Mouse (Mus musculus): ENCODE measurements around the gene B4galt1. TPM values are rescaled to one million over a fixed set of nuclear protein-coding genes. Genes with fewer than 3 reads are reported as not detected.

B4galt1 gene
- polyA plus RNA-seq, 1 experiment from 2014 or later = 7.6 TPM

DNA sequence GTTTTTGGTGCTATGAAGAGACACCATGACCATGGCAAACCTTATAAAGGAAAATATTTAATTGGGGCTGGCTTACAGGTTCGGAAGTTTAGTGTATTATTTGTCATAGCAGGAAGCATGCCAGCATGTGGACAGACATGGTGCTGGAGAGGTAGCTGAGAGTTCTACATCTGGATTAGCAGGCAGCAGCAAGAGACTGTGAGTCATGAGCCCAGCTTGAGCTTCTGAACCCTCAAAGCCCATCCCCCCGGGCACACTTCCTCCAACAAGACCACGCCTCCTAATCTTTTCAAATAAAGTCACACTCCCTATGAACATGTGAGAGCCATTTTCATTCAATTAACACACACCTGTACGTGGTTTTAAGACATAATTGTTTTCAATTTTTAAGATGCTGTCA lies 77.4 kb downstream of the B4galt1 start:
- 77% methylated on average over 4 of the region's 4 CpGs for WGBS
- DNase-seq (no peak), ATAC-seq (ENCODE audit: low FRiP score, low TSS enrichment) (no peak)
- Histone ChIP-seq H3K4me3 (replicated peaks; ENCODE audit: low read depth, low read length) (no peak overlapping the region), H3K27me3 (ENCODE audit: control insufficient read depth, insufficient read depth, low read length) (no peaks in the 10 kb centered on the region), H3K4me2 (ENCODE audit: low read length) (no peak overlapping the region), H3K36me3 (ENCODE audit: control insufficient read depth, insufficient read depth, low read length) (no peaks in the 10 kb centered on the region), H3K9me3 (ENCODE audit: control insufficient read depth, low read length) (no peaks in the 10 kb centered on the region), H3K9ac (replicated peaks; ENCODE audit: low read length) (no peak overlapping the region), H3K4me1 (ENCODE audit: control insufficient read depth, insufficient read depth, low read length) (0 out of 2 replicates have a peak, but pooled peaks cover 4% of the 10 kb centered on the region), H3K27ac (replicated peaks; ENCODE audit: low read depth, low read length) (no peak overlapping the region)

DNA sequence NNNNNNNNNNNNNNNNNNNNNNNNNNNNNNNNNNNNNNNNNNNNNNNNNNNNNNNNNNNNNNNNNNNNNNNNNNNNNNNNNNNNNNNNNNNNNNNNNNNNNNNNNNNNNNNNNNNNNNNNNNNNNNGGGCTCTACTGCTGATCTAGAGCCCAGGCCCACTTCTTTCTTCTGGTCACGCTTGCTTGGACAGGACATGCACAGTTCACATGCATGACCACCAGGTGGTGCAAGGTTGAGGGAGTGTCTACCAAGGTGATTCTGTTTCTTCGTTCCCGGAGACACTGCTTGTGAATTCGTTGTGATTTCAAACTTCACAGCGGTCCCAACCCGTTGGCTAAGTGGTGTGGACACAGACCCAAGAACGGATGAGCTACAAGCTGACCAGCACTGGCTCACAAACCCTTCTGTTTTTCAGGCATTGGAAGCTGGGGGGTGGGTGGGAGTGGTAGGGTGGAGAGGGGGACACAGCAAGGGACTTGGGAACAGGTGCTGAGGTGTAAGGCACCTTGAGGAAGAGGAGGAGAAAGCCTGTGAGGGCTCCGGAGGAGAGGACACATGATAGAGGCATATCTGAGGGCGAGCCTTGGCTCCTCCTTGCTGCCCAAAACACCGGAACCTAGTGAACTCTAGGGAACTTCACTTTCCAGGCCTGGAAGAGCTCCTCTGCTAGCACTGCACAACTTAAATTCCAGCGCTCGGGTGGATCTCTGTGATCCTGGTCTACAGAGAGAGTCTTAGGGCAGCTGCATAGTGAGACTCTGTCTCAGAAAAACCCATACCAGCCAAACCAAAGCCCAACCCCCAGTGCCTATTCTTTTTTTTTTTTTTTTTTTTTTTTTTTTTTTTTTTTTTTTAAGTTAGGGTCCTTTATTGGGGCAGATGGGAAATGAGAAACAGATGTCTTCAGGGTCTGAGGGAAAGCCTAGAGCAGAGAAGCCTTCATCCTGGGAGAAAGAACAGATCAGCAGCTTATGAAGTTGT lies 79.2 kb downstream of the B4galt1 start:
- H3K4me2 ChIP-seq (ENCODE audit: low read length) = peak overlapping the region; percentile 40
- no peak overlapping the region for H3K4me3 ChIP-seq (replicated peaks; ENCODE audit: low read depth, low read length)
- H3K9ac ChIP-seq (replicated peaks; ENCODE audit: low read length) = no peak overlapping the region
- H3K27ac ChIP-seq (replicated peaks; ENCODE audit: low read depth, low read length) = no peak overlapping the region
- no peaks in the 10 kb centered on the region for H3K36me3 ChIP-seq (ENCODE audit: control insufficient read depth, insufficient read depth, low read length)
- H3K27me3 ChIP-seq (ENCODE audit: control insufficient read depth, insufficient read depth, low read length) = no peaks in the 10 kb centered on the region
- ATAC-seq (ENCODE audit: low FRiP score, low TSS enrichment) (peak; percentile 59; the same call in 1 of the 2 replicates), DNase-seq (peak; percentile 85)
- WGBS = 20% methylated on average over 12 of the region's 12 CpGs
- 0 out of 2 replicates have a peak, but pooled peaks cover 4% of the 10 kb centered on the region for H3K4me1 ChIP-seq (ENCODE audit: control insufficient read depth, insufficient read depth, low read length)
- H3K9me3 ChIP-seq (ENCODE audit: control insufficient read depth, low read length) = no peaks in the 10 kb centered on the region

DNA sequence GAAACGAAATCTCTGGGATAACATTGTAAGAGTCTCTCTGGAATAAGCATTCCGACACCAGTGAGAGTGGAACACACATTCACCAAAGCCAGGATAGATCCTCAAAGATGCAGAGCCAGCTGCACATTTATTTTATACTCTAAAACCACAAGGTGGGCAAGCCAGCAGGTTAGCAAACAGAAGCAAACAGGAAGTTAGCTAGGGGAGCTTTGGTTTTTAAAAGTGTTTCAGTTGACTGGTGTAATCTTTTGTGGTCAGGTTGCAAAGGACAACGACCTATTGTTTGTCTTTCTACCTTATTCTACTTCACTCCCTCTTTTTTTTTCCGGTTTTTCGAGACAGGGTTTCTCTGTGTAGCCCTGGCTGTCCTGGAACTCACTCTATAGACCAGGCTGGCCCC lies 93.9 kb downstream of the B4galt1 start:
- Histone ChIP-seq H3K27me3 (ENCODE audit: control insufficient read depth, insufficient read depth, low read length) (no peaks in the 10 kb centered on the region), H3K4me1 (ENCODE audit: control insufficient read depth, insufficient read depth, low read length) (0 out of 2 replicates have a peak, but pooled peaks cover 2% of the 10 kb centered on the region), H3K9ac (replicated peaks; ENCODE audit: low read length) (no peak overlapping the region), H3K4me3 (replicated peaks; ENCODE audit: low read depth, low read length) (no peak overlapping the region), H3K9me3 (ENCODE audit: control insufficient read depth, low read length) (no peaks in the 10 kb centered on the region), H3K27ac (replicated peaks; ENCODE audit: low read depth, low read length) (no peak overlapping the region), H3K36me3 (ENCODE audit: control insufficient read depth, insufficient read depth, low read length) (peaks cover 8% of the 10 kb centered on the region), H3K4me2 (ENCODE audit: low read length) (no peak overlapping the region)
- ATAC-seq (ENCODE audit: low FRiP score, low TSS enrichment) = no peak
- 62% methylated on average over 5 of the region's 5 CpGs for WGBS
- DNase-seq = no peak

DNA sequence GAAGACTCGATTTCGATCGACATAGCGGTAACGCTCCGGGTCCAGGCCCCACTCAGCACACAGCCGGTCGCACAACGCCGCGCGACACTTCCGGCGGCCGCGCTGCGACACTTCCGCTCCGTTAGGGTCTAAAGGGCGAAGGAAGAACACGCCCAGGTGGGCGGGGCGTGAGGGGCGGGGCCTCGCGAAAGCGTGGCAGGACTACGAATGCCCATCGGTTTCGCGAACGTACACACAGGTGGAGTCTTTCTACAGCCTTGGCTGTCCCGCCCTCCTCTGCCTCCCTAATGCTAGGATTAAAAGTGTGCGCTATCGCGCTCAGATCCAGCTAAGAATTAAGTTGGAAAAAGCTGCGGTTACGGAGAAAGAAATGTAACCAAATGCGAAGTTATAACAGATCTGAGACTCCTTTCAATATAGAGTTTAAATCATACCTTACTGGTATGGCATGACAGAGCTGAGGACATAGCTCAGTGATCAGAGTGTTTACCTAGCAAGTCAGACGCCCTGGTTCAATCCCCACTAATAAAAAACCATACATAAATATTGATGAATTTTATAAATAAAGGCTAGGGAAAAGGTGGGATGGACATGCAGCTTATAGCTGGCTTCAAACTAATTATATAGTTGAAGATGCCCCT lies 95.9 kb downstream of the B4galt1 start, which contains the start of gene Smu1:
TSS of gene Smu1 (minus strand) at position 144 of the 641 bp plus-strand sequence.
- Histone ChIP-seq H3K9me3 (ENCODE audit: control insufficient read depth, low read length) (no peaks in the 10 kb centered on the region), H3K27ac (replicated peaks; ENCODE audit: low read depth, low read length) (peak within 1 kb of the TSS; percentile 58), H3K4me1 (ENCODE audit: control insufficient read depth, insufficient read depth, low read length) (0 out of 2 replicates have a peak, but pooled peaks cover 2% of the 10 kb centered on the region), H3K4me3 (replicated peaks; ENCODE audit: low read depth, low read length) (peak within 1 kb of the TSS; percentile 93), H3K4me2 (ENCODE audit: low read length) (peak within 1 kb of the TSS; percentile 83), H3K9ac (replicated peaks; ENCODE audit: low read length) (peak within 1 kb of the TSS; percentile 74), H3K27me3 (ENCODE audit: control insufficient read depth, insufficient read depth, low read length) (no peaks in the 10 kb centered on the region), H3K36me3 (ENCODE audit: control insufficient read depth, insufficient read depth, low read length) (peaks cover 27% of the 10 kb centered on the region)
- ATAC-seq (ENCODE audit: low FRiP score, low TSS enrichment) (peak; percentile 99), DNase-seq (peak; percentile 99)
- under 1% methylated on average over 40 of the region's 40 CpGs for WGBS

DNA sequence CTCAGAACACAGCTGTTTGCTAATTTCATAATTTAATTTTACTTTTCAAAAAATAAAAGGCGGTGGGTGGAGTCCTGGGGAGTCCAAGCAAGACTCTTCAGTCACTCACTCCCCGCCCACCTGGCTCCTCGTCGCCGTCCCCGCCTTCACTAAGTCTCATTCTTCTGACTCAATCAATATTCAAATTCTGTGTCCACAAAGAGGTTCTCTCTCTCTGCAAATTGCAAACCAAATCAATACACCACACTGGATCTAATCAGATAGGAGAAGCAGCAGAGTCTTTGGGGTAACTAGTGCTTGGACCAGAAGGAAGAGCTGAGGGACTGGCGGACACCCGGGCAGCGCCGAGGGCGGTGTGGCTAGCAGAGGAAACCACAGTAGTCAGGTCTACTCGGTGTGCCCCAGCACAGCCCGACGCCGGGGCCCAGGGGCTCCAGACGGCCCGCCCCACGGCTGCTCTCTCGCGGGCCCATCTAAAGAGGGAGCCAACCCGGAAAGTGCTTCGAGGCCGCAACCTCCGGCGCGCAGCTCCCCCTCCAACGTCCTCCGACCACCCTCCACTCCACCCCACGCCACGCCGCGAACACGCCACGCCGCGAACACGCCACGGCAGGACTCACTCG lies 96.5 kb downstream of the B4galt1 start:
- H3K4me1 ChIP-seq (ENCODE audit: control insufficient read depth, insufficient read depth, low read length) = 0 out of 2 replicates have a peak, but pooled peaks cover 2% of the 10 kb centered on the region
- peak overlapping the region; percentile 93 for H3K4me3 ChIP-seq (replicated peaks; ENCODE audit: low read depth, low read length)
- ATAC-seq (ENCODE audit: low FRiP score, low TSS enrichment) (peak; percentile 84), DNase-seq (no peak)
- peaks cover 33% of the 10 kb centered on the region for H3K36me3 ChIP-seq (ENCODE audit: control insufficient read depth, insufficient read depth, low read length)
- H3K27me3 ChIP-seq (ENCODE audit: control insufficient read depth, insufficient read depth, low read length) = no peaks in the 10 kb centered on the region
- WGBS = under 1% methylated on average over 38 of the region's 39 CpGs
- peak overlapping the region; percentile 74 for H3K9ac ChIP-seq (replicated peaks; ENCODE audit: low read length)
- peak overlapping the region; percentile 83 for H3K4me2 ChIP-seq (ENCODE audit: low read length)
- peak overlapping the region; percentile 58 for H3K27ac ChIP-seq (replicated peaks; ENCODE audit: low read depth, low read length)
- no peaks in the 10 kb centered on the region for H3K9me3 ChIP-seq (ENCODE audit: control insufficient read depth, low read length)

Small RNAs within 50 kb of the gene (microRNA-seq; reads per million reads assigned to microRNA genes)
- not detected for gene Gm24112
- not detected for gene Gm25931
- not detected for gene Mir5123

Other genes with a start within 250 kb of the B4galt1 start
- gene Aptx, start 150.8 kb downstream of the B4galt1 start, polyA plus RNA-seq (2014; fragmentation: Nextera tagmentation; extraction: Ambion mirVana) = 43.5 and 44.8 TPM in 2 replicates
- 669 and 677 TPM in 2 replicates for gene Dnaja1, start 131.9 kb downstream of the B4galt1 start, polyA plus RNA-seq (2014; fragmentation: Nextera tagmentation; extraction: Ambion mirVana)
- 114 and 136 TPM in 2 replicates for gene Smu1, start 96.1 kb downstream of the B4galt1 start, polyA plus RNA-seq (2014; fragmentation: Nextera tagmentation; extraction: Ambion mirVana)
- gene Spink4, start 66.0 kb upstream of the B4galt1 start, polyA plus RNA-seq (2014; fragmentation: Nextera tagmentation; extraction: Ambion mirVana) = not detected in 2 replicates
- 203 and 204 TPM in 2 replicates for gene Bag1, start 94.3 kb upstream of the B4galt1 start, polyA plus RNA-seq (2014; fragmentation: Nextera tagmentation; extraction: Ambion mirVana)
- 172 and 186 TPM in 2 replicates for gene Chmp5, start 94.4 kb upstream of the B4galt1 start, polyA plus RNA-seq (2014; fragmentation: Nextera tagmentation; extraction: Ambion mirVana)
- 90.8 and 114 TPM in 2 replicates for gene Nfx1, start 116.9 kb upstream of the B4galt1 start, polyA plus RNA-seq (2014; fragmentation: Nextera tagmentation; extraction: Ambion mirVana)
- gene Aqp7, start 194.1 kb upstream of the B4galt1 start, polyA plus RNA-seq (2014; fragmentation: Nextera tagmentation; extraction: Ambion mirVana) = 0.16 TPM in 1 of 2 replicates, not detected in the other
- 0.22 TPM in 1 of 2 replicates, not detected in the other for gene Aqp3, start 244.2 kb upstream of the B4galt1 start, polyA plus RNA-seq (2014; fragmentation: Nextera tagmentation; extraction: Ambion mirVana)